Mouse (Mus musculus) limb, embryonic 14.5 days (tissue): ENCODE results near the gene Agtr1a. TPM values are rescaled to one million over a fixed set of nuclear protein-coding genes. Genes with fewer than 3 reads are reported as not detected.

Experiments used
- ATAC-seq: fragments of 200-750 bp; cut with Nextera tagmentation; 2 replicates; pipeline ENCODE4 v1.8.0; 2017; ENCODE audit warnings: low read depth, moderate number of reproducible peaks, moderate TSS enrichment; ENCODE audit not compliant: low FRiP score
- DNase-seq: peaks from one replicate; pipeline ENCODE4 v3.0.0-alpha.2; 2015; ENCODE audit warnings: low spot score
- H3K27ac ChIP-seq: fragments of 300-500 bp; sonication (generic); replicated peaks from 2 replicates; pipeline ENCODE4 v1.5.1; 2014; ENCODE audit warnings: low read depth, mild to moderate bottlenecking, low read length, moderate library complexity, mixed read lengths
- H3K27me3 ChIP-seq: fragments of 300-500 bp; sonication (generic); 2 replicates; pipeline ENCODE4 v1.6.1; 2014; ENCODE audit warnings: low read length, mixed read lengths; ENCODE audit not compliant: control insufficient read depth, insufficient read depth
- H3K36me3 ChIP-seq: fragments of 300-500 bp; sonication (generic); 2 replicates; pipeline ENCODE4 v1.6.1; 2014; ENCODE audit warnings: mild to moderate bottlenecking, low read length, moderate library complexity, mixed read lengths; ENCODE audit not compliant: control insufficient read depth, insufficient read depth
- H3K4me1 ChIP-seq: fragments of 300-500 bp; sonication (generic); 2 replicates; pipeline ENCODE4 v1.6.1; 2014; ENCODE audit warnings: antibody characterized with exemption, low read length, mixed read lengths; ENCODE audit not compliant: control insufficient read depth, insufficient read depth
- H3K4me2 ChIP-seq: fragments of 300-500 bp; sonication (generic); replicated peaks from 2 replicates; pipeline ENCODE4 v1.6.1; 2014; ENCODE audit warnings: low read depth, mild to moderate bottlenecking, low read length, moderate library complexity; ENCODE audit not compliant: severe bottlenecking
- H3K4me3 ChIP-seq: fragments of 300-500 bp; sonication (generic); replicated peaks from 2 replicates; pipeline ENCODE4 v1.5.1; 2014; ENCODE audit warnings: low read length
- H3K9ac ChIP-seq: fragments of 300-500 bp; sonication (generic); 2 replicates; pipeline ENCODE4 v1.6.1; 2014; ENCODE audit warnings: mild to moderate bottlenecking, low read depth, low read length, moderate library complexity; ENCODE audit not compliant: severe bottlenecking
- H3K9me3 ChIP-seq: fragments of 300-500 bp; sonication (generic); 2 replicates; pipeline ENCODE4 v1.6.1; 2016; ENCODE audit warnings: low read length; ENCODE audit not compliant: control insufficient read depth
- POLR2A ChIP-seq: fragments of 200-500 bp; IDR thresholded peaks from 2 replicates; pipeline ENCODE4 v1.8.0; 2012; ENCODE audit warnings: inconsistent platforms, mild to moderate bottlenecking, moderate library complexity, borderline replicate concordance; ENCODE audit not compliant: insufficient read depth, insufficient read length; ENCODE audit errors: extremely low read depth
- WGBS: fragments of 180-500 bp; shearing (Covaris S2); extraction: QIAGEN DNeasy Blood & Tissue Kit; methylation state at CpG from one replicate; pipeline ENCODE4 v1.1.7; 2014; 5-methylcytosine and 5-hydroxymethylcytosine counted together
- polyA plus RNA-seq, 2 experiments: library from polyadenylated mRNA; depleted of rRNA in 1 of 2; stranded (reverse) in 1 of 2; unstranded in 1 of 2; fragments of >200 nt; fragmentation: Nextera tagmentation in 1 of 2; extraction: Ambion mirVana in 1 of 2; gene quantifications; 2 replicates each; pipeline versions ENCODE4 v1.2.1 to v1.2.3; 2012 to 2014

Agtr1a gene
- polyA plus RNA-seq, 2 experiments: 9.2 to 18.9 TPM

- Histone ChIP-seq H3K36me3 (no peaks in the 10 kb centered on the region), H3K4me3 (no peak overlapping the region), H3K27ac (no peak overlapping the region), H3K9me3 (no peaks in the 10 kb centered on the region), H3K4me1 (no peaks in the 10 kb centered on the region), H3K9ac (no peak overlapping the region), H3K4me2 (no peak overlapping the region), H3K27me3 (no peaks in the 10 kb centered on the region)
- no peak for TF ChIP-seq POLR2A
- 85% methylated on average over 5 of the region's 5 CpGs for WGBS
- DNase-seq (no peak), ATAC-seq (no peak)
These were observed 42.6 kb downstream of the Agtr1a start for GRCm38 (mm10) chr13:30378868-30379267.

- DNase-seq (no peak), ATAC-seq (no peak)
- no peak overlapping the region for H3K4me2 ChIP-seq
- 85% methylated on average over 6 of the region's 6 CpGs for WGBS
- no peaks in the 10 kb centered on the region for H3K27me3 ChIP-seq
- TF ChIP-seq POLR2A: no peak
- H3K4me3 ChIP-seq: no peak overlapping the region
- no peaks in the 10 kb centered on the region for H3K4me1 ChIP-seq
- H3K27ac ChIP-seq: no peak overlapping the region
- no peaks in the 10 kb centered on the region for H3K36me3 ChIP-seq
- H3K9ac ChIP-seq: no peak overlapping the region
- no peaks in the 10 kb centered on the region for H3K9me3 ChIP-seq
These were observed 48.9 kb downstream of the Agtr1a start for GRCm38 (mm10) chr13:30385183-30385582.

DNA sequence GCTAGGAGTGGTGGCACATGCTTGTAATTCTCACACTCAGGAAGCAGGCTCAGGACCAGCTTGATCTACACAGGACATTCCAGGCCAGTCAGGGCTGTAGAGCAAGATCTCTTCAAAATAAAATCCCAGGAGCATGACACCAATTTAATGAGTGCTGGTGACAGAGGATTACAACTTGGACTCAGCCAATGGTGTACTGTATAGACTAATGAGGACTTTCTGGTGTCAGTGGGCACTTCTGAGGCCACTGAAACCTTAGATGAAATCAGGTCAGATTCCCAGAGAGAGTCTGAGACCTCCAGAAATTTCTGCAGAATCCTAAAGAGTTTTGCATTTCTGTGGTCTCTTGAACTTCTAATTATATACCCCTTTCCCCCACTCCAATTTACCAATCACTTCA lies 57.9 kb downstream of the Agtr1a start:
- Histone ChIP-seq H3K4me3 (no peak overlapping the region), H3K4me1 (no peaks in the 10 kb centered on the region), H3K36me3 (no peaks in the 10 kb centered on the region), H3K9ac (no peak overlapping the region), H3K9me3 (0 out of 2 replicates have a peak, but pooled peaks cover 3% of the 10 kb centered on the region), H3K4me2 (no peak overlapping the region), H3K27me3 (no peaks in the 10 kb centered on the region), H3K27ac (no peak overlapping the region)
- TF ChIP-seq POLR2A: no peak
- no peak for ATAC-seq
- no peak for DNase-seq

DNA sequence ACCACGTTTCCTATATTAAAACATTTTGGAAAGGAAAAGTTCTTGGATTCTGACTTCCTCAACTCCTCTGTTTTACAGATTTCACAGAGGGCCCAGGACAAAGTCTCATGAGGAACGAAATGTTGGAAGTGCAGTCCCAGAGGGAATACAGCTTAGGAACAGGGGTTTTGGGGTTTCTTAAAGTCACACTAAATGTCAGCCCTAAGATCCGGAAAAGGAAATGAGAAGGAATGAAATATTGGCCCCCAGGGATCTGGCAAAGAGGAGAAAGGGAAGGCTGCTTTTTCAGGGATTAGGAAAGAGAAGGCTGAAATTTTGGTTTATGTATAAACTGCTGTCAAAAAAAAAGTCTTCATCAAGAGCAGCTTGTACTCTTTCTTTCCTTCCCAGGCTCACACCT lies 60.2 kb downstream of the Agtr1a start:
- DNase-seq: peak; percentile 4
- no peaks in the 10 kb centered on the region for H3K27me3 ChIP-seq
- H3K9ac ChIP-seq: no peak overlapping the region
- no peak overlapping the region for H3K4me3 ChIP-seq
- ATAC-seq: no peak
- no peak for TF ChIP-seq POLR2A
- 0 out of 2 replicates have a peak, but pooled peaks cover 3% of the 10 kb centered on the region for H3K9me3 ChIP-seq
- H3K27ac ChIP-seq: no peak overlapping the region
- 57% methylated on average over 3 of the region's 3 CpGs for WGBS
- no peak overlapping the region for H3K4me2 ChIP-seq
- H3K36me3 ChIP-seq: no peaks in the 10 kb centered on the region
- H3K4me1 ChIP-seq: no peaks in the 10 kb centered on the region

GRCm38 (mm10) chr13:30398852-30399251 lies 62.6 kb downstream of the Agtr1a start:
- DNase-seq: no peak
- H3K9ac ChIP-seq: no peak overlapping the region
- no peak for TF ChIP-seq POLR2A
- H3K27ac ChIP-seq: no peak overlapping the region
- no peak overlapping the region for H3K4me2 ChIP-seq
- ATAC-seq: no peak
- no peak overlapping the region for H3K4me3 ChIP-seq
- H3K27me3 ChIP-seq: no peaks in the 10 kb centered on the region
- no peaks in the 10 kb centered on the region for H3K9me3 ChIP-seq
- H3K36me3 ChIP-seq: no peaks in the 10 kb centered on the region
- H3K4me1 ChIP-seq: no peaks in the 10 kb centered on the region
- 92% methylated on average over 3 of the region's 3 CpGs for WGBS

DNA sequence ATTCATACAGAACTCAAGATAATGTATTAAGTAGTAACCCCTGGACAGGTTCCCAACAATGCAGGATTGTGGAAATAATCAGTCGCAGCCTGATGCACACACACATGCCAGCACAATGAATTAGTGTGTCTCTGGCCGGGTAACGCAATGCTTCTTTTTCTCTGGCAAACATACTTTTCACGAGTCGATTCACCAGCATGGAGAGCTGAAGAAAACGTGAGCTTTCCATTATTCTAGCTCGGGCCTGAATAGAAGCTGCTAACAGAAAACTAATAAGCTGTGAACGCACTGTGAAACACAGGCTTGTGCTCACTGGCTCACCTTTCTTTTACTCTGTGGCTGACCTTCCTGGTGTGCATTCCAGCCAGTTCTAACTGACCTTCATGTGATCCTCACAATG lies 64.4 kb downstream of the Agtr1a start:
- DNase-seq (peak; percentile 7), ATAC-seq (no peak)
- H3K36me3 ChIP-seq: no peaks in the 10 kb centered on the region
- H3K4me1 ChIP-seq: no peaks in the 10 kb centered on the region
- no peak overlapping the region for H3K4me3 ChIP-seq
- WGBS: 73% methylated on average over 8 of the region's 8 CpGs
- no peak overlapping the region for H3K9ac ChIP-seq
- H3K9me3 ChIP-seq: no peaks in the 10 kb centered on the region
- H3K4me2 ChIP-seq: no peak overlapping the region
- no peak overlapping the region for H3K27ac ChIP-seq
- no peak for TF ChIP-seq POLR2A
- H3K27me3 ChIP-seq: no peaks in the 10 kb centered on the region
